Mouse (Mus musculus) cerebellum, postnatal 25 days (tissue): ENCODE results near the gene Gosr1.
"Not testable (repeated sequence)": the region's sequence is repeated elsewhere in the genome, so short reads cannot be mapped to it uniquely, and the experiment has no call there.

ENCODE experiments used
- DNase-seq, 2 experiments: peaks; one replicate each; pipeline ENCODE4 v3.0.0; 2021; ENCODE audit warnings: mixed read lengths in 2 of 2

Gene Gosr1

DNA sequence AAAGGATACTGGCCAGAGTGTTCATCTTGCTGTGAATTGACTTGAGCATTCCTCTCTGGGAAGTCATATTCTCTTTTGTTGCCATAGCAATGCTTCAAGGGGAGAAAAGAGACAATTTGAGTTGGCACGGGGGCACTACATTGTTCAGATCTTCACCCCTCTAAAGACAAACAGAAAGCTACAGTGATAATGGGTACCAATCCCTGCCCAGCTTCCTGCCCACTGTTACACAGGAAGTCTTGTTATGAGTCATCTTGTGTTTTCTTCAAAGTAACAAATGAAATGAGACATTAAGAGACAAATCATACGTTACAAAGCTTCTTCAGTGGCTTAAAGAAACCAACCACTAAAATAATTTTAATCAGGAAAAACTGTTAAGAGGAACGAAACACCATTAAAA lies 28.8 kb downstream of the Gosr1 start:
- no peak for DNase-seq

DNA sequence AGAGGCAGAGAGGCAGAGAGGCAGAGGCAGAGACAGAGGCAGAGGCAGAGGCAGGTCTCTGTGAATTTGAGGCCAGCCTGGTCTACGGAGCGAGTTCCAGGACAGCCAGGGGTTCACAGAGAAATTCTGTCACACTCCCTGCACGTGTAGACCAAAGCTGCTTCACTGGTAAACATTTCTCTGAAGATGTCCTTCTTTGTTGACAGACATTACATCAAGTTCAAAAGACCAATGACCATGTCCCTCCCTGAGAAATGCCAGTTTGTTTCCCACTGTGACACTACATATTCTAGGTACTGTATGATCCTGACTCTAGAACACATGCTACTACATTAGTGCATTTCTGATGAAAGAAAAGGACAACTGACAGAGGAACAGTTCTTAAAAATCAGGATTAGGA lies 32.7 kb downstream of the Gosr1 start:
- DNase-seq, result no peak

DNA sequence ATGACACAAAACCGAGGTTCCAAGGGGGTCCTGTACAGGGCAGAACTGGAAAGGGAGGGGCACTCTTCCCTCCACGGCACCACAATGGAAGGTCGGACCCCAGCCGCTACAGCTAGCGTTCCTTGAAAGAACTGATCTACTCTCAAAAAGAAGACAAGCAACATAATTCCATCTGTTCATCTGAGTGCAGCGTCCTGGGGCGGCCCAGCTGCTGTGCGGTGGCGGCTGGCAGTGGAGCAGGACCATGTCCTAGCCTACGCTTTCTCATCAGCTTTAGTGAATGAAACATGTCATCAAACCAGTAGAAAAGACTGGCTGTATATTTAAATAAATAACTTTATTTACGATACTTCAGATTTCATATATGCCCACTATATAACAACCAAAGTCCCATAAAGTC lies 35.3 kb downstream of the Gosr1 start:
- DNase-seq, result no peak

DNA sequence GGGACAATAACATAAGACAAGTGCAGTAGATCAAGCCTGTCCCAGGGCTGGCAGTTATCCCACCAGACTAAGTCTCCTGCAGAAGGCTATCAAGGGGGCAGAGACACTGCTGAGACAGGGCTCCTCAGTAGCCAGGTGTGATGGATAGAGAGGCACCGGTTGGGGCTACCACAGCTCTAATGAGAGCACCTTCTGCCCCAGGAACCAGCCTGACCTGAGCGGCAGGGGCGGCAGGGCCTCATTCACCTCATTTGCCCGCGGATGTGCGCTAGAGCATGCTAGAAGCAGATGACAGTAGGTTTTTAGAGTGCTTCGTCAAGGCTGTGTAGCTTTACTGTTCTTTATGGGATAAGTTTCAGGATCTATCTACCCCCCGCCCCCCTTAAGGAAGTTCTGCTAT lies 39.5 kb downstream of the Gosr1 start:
- no peak for DNase-seq

DNA sequence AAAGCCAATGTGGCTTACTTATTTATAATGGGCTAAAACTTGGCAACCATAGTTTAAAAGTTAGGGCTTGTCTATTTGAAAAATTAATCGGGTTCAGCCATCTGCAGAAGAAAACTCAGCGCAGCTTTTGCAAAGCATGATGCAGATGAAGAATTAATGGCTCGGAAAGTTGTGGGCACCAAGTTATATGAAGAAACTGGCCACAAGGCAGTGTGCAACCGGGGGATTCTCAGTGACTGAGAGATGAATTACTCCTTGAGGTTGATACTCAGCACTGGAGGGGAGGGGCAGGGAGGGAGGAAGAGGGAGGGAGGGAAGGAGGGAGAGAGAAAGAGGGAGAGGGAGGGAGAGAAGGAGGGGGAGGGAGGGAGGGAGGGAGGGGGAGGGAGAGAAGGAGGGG lies 46.4 kb downstream of the Gosr1 start:
- DNase-seq, result no peak

DNA sequence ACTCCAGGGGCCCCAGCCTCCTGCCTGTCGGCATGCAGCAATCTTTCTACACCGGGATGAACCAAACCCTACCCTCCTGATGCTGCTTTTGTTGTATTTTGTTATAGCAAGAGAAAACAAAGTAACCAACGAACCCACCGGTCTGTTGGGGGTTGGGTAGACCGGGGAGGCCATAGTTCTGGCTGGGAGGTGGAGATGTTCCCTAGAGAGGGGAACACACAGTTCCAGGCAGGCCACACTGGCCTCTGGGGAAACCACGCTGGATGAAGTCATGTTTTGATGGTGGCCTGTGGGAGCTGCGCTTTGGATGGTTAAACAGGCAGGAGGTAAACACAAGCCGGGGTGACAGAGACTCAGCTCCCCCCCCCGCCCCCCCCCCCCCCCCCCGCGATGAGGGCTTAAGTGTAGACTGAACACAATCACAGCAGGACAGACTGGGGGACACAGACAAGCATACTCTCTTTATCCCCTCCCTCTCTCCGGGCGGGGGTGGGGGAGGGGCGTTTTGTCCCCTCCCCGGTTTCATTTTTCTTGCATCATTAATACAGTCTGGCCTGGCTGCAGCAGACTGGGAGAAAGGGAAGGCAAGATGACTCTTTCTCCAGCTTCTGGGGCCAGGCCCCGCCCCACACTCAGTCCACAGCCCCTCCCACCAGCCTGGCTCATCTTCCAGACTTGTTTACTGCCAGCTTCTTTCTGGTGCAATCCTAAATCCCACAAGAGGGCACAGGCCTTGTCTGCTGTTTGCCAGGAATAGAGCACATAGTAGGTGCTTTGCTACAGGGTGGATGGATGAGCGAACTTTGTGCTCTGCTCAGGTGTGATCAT lies 53.5 kb downstream of the Gosr1 start:
- DNase-seq, result no peak

DNA sequence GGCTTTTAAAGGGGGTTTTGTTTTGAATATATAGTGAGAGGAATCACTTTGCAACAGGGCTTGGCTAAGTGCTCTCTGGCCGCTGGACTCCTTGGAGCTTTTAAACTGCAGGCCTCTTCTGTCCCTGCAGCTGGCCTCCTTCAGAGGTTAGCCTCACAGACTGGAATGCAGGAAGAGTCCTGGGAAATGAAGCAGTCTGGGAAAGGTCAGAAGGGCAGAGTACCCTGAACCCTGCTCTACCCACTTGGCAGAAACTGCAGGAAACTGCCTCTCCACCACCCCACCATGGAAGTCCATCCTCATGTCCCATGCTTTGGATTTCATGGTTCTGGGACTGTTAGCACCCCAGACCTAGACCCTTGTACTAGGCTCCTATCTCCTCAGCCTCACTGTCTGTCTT lies 54.5 kb downstream of the Gosr1 start:
- no peak for DNase-seq

DNA sequence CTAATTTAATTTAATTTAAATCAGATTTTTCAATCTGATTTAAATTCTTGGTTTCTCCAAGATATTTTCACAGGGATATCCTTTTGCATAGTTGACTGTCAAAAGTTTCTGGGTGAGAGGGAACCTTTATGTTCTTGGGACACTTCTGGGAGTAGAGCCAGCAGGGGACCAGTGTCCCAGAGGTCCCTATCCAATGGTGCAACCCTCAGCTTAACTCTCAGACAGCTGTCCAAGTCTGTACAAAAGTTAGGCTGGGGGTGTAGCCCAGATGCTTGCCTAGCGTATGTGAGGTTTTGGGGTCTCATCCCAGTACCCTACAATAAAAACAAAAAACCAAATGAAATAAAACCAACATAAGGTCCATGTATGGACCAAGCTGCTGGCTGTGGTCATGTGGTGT lies 55.3 kb downstream of the Gosr1 start:
- no peak for DNase-seq

DNA sequence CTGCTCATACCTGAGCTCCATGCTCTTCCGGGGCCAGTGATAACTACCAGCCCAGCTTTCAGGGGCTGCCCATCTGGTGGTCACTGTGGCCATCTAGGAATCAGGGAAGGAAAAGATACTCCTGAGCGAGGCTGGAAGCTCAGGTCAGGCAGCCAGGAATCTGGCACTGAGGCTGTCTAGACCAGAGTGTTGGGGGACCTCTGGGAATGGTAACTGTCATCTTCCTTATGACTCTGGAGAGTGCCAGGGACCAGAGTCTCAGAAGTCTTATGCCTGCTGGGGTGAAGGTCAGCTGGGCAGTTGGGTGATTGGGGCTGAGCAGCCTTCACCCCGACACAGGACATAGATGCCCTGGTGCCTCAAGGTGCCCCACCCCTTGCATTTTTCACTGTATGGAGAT lies 55.7 kb downstream of the Gosr1 start:
- no peak for DNase-seq

DNA sequence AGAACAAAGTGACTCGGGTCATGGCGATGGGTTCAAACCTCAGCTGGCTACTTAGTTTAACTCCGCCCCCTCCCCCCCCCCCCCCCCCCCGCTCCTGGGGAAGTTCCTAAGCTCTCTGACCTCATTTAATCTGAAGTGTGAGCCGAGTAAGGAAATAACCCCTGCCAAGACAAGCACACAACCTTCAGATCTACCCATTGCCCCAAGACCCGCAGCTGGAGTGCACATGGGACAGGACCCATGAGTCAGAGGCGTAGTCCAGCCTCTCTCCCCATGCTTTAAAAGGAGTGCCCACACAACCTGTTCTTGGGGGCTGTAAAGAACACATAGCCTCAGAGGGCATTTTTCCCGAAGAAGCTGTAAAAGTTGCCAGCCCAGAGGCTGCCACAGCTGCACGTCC lies 63.8 kb downstream of the Gosr1 start:
- no peak for DNase-seq

DNA sequence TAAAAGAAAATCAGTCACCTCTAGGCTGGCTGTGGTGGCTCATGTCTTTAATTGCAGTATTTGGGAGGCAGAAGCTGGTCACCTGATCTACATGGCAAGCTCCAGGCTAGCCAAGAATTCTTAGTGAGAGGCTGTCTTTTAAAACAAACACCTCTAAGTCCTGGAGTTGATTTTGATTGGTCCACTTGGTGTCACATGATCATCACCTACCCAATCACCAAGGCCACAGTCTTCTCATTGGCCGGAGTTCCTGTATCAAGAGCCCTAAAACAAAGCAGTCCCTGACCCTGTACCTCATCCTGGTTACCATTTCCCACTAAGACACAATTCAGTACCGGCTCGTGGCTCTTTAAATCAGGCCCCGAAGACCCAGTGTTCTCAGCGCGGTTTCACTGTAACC lies 67.6 kb downstream of the Gosr1 start:
- DNase-seq, result peak in 1 of 2 experiments; percentile 31

DNA sequence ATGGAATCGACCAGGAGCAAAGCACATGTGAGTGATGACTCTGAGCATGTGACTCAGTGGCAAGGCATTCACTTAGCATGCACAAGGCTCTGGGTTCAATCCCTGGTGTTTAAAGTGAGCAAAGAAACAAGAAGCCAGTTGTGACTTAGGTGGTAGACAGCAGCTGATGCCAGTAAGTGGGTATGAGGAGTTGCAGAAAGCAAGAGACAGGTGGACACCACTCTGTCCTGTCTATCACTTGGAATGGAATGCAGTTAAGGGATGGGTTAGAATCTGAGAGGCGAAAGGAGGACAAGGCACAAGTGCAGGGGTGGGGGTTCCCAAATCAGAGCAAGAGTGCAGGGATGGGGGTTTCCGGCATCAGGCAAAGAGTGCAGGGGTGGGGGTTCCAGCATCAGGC lies 71.3 kb downstream of the Gosr1 start:
- DNase-seq, result no peak

DNA sequence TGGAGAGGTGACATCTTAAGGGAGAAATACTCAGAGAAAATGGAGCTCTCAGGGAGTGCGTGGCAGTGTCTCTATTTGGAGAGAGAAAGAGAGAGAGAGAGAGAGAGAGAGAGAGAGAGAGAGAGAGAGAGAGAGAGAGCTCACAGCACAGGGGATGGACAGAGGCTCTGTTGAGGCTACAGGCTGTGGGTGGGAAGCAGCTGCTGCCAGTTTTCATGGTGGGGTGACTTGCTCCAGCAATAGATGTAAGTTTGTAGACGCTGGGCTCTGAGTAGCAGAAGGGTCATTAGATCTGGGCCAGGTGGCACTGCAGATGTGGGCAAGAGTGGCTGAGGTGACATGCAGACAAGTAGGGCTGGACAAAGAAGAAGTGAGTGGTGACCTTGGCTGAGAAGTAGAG lies 77.8 kb downstream of the Gosr1 start:
- DNase-seq, result no peak

DNA sequence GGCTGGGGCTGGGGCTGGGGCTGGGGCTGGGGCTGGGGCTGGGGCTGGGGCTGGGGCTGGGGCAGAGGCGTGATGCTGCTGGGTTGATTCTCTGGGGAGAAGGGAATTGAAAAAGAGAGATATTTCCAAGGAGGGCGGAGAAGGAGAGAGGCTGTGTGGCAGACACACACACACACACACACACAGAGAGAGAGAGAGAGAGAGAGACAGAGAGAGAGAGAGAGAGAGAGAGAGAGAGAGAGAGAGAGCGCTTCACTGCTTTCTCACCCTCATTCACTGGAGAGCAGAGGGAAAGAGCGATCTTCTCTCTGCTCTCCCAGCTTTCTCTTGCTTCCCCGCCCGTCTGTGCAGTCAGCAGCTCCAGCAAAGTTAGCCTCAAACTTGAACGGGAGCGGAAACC lies 83.9 kb downstream of the Gosr1 start, which contains the start of gene Trarg1:
Gene Trarg1, plus strand, starts transcription at position 301 of the 400 bp plus-strand sequence.
- not testable (repeated sequence) for DNase-seq
